Mouse (Mus musculus): Measurements from ENCODE around the gene Il17a. TPM values are rescaled to one million over a fixed set of nuclear protein-coding genes. Genes with fewer than 3 reads are reported as not detected.

Gene Il17a
- polyA plus RNA-seq (2016; fragmentation: Nextera tagmentation; extraction: Ambion mirVana): not detected in 2 replicates

- ATAC-seq: no peak
- WGBS (ENCODE audit: insufficient replicate concordance): 85% methylated on average over 10 of the region's 10 CpGs
- Histone ChIP-seq H3K27me3 (replicated peaks) (no peaks in the 10 kb centered on the region), H3K4me2 (no peak within 1 kb of the TSS), H3K9me3 (replicated peaks) (no peaks in the 10 kb centered on the region), H3K27ac (no peak within 1 kb of the TSS), H3K4me3 (no peak within 1 kb of the TSS), H3K36me3 (no peaks in the 10 kb centered on the region), H3K4me1 (no peaks in the 10 kb centered on the region), H3K9ac (no peak within 1 kb of the TSS)
These were observed at the start of gene Il17a for GRCm38 (mm10) chr1:20730903-20731302. Il17a (plus strand) TSS chr1:20730905.

DNA sequence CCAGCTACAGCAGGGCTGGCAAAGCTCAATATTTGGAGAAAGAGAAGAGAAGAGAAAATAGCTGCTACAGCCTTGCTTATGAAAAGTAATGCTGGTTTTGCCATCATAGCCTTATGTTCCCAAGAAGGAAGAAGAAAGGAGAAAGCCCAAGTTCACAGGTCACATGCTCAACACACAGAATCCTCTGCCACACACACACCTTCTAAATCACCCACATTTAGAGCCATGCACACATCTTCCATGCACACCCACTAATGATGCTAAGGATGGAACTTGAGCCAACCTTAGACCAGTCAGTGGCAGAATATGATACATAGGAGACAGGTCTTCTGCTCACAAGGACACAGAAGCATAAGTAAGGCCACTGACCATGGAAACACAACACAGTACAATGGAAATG lies 47.9 kb upstream of the Il17a start:
- Histone ChIP-seq H3K9ac (no peak overlapping the region), H3K4me3 (no peak overlapping the region), H3K9me3 (replicated peaks) (no peaks in the 10 kb centered on the region), H3K4me2 (no peak overlapping the region), H3K27me3 (replicated peaks) (no peaks in the 10 kb centered on the region), H3K27ac (no peak overlapping the region), H3K4me1 (no peaks in the 10 kb centered on the region), H3K36me3 (no peaks in the 10 kb centered on the region)
- ATAC-seq: no peak

GRCm38 (mm10) chr1:20683386-20683785 lies 47.3 kb upstream of the Il17a start:
- WGBS (ENCODE audit: insufficient replicate concordance): 75% methylated on average over 5 of the region's 5 CpGs
- H3K36me3 ChIP-seq: no peaks in the 10 kb centered on the region

DNA sequence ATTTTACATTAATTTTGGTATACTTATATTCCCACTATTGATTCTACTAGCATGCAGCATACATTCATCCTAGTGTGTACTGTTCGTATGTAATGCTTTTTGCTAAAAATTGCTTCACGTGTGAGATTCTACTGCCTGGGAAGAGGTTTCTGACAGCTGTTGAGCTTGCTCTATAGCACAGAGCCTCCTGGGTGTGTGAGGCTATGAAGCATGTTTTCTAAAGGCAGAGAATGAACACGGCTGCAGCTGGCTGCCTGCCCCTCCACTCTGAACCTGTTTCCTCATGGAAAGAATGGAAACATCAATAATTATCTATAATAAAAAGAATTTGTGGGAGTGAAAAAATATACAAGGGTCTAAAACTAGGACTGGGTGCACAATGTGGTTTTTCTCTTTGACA lies 46.9 kb upstream of the Il17a start:
- 67% methylated on average over 3 of the region's 3 CpGs for WGBS (ENCODE audit: insufficient replicate concordance)
- no peak overlapping the region for H3K4me2 ChIP-seq
- no peak overlapping the region for H3K4me3 ChIP-seq
- H3K27me3 ChIP-seq (replicated peaks): no peaks in the 10 kb centered on the region
- H3K36me3 ChIP-seq: no peaks in the 10 kb centered on the region
- no peak overlapping the region for H3K27ac ChIP-seq
- H3K9me3 ChIP-seq (replicated peaks): no peaks in the 10 kb centered on the region
- no peak for ATAC-seq
- H3K4me1 ChIP-seq: no peaks in the 10 kb centered on the region
- no peak overlapping the region for H3K9ac ChIP-seq

More at GRCm38 (mm10) chr1:20683386-20683785, 47.3 kb upstream of the Il17a start:
- no peak overlapping the region for H3K9ac ChIP-seq
- H3K9me3 ChIP-seq (replicated peaks): no peaks in the 10 kb centered on the region
- ATAC-seq: no peak
- no peak overlapping the region for H3K4me3 ChIP-seq
- H3K4me1 ChIP-seq: no peaks in the 10 kb centered on the region
- no peaks in the 10 kb centered on the region for H3K27me3 ChIP-seq (replicated peaks)
- no peak overlapping the region for H3K4me2 ChIP-seq
- H3K27ac ChIP-seq: no peak overlapping the region

GRCm38 (mm10) chr1:20684403-20684802 lies 46.3 kb upstream of the Il17a start:
- no peak overlapping the region for H3K9ac ChIP-seq
- no peaks in the 10 kb centered on the region for H3K4me1 ChIP-seq
- H3K27me3 ChIP-seq (replicated peaks): no peaks in the 10 kb centered on the region
- H3K36me3 ChIP-seq: no peaks in the 10 kb centered on the region
- 58% methylated on average over 3 of the region's 3 CpGs for WGBS (ENCODE audit: insufficient replicate concordance)
- H3K4me2 ChIP-seq: no peak overlapping the region
- ATAC-seq: no peak
- H3K4me3 ChIP-seq: no peak overlapping the region
- H3K9me3 ChIP-seq (replicated peaks): no peaks in the 10 kb centered on the region
- no peak overlapping the region for H3K27ac ChIP-seq

- H3K4me3 ChIP-seq: no peak overlapping the region
- no peak for ATAC-seq
- no peaks in the 10 kb centered on the region for H3K36me3 ChIP-seq
- H3K4me1 ChIP-seq: no peaks in the 10 kb centered on the region
- 60% methylated on average over 2 of the region's 2 CpGs for WGBS (ENCODE audit: insufficient replicate concordance)
- H3K27ac ChIP-seq: no peak overlapping the region
- no peak overlapping the region for H3K9ac ChIP-seq
- no peak overlapping the region for H3K4me2 ChIP-seq
- H3K27me3 ChIP-seq (replicated peaks): no peaks in the 10 kb centered on the region
- H3K9me3 ChIP-seq (replicated peaks): no peaks in the 10 kb centered on the region
These were observed 45.3 kb upstream of the Il17a start for GRCm38 (mm10) chr1:20685393-20685792.

- Histone ChIP-seq H3K36me3 (no peaks in the 10 kb centered on the region), H3K27me3 (replicated peaks) (no peaks in the 10 kb centered on the region), H3K27ac (no peak overlapping the region), H3K4me3 (no peak overlapping the region), H3K4me1 (no peaks in the 10 kb centered on the region), H3K9me3 (replicated peaks) (no peaks in the 10 kb centered on the region), H3K4me2 (no peak overlapping the region), H3K9ac (no peak overlapping the region)
- 72% methylated on average over 4 of the region's 4 CpGs for WGBS (ENCODE audit: insufficient replicate concordance)
- no peak for ATAC-seq
These were observed 44.8 kb upstream of the Il17a start for GRCm38 (mm10) chr1:20685907-20686306.

DNA sequence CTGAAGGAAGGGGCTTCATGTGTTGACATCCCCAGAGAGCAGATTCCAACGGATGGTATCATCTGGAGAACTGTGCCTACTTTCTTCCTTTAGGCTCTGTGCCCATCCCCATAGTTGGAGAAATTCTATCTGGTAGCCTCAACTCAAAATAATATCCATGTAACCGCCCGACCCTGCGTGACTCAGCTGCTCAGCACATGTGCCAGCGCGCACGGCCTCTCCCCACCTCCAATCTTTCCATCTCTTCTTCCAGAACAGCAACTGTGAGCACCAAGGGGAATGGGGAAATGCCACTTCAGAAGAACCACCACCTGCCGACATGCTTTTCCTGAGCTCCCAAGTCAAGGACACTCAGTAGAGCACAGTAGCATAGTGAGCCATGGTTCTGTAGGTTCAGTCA lies 39.4 kb upstream of the Il17a start:
- Histone ChIP-seq H3K4me3 (no peak overlapping the region), H3K4me1 (no peaks in the 10 kb centered on the region), H3K27ac (no peak overlapping the region), H3K27me3 (replicated peaks) (no peaks in the 10 kb centered on the region), H3K4me2 (no peak overlapping the region), H3K9me3 (replicated peaks) (no peaks in the 10 kb centered on the region), H3K36me3 (no peaks in the 10 kb centered on the region), H3K9ac (no peak overlapping the region)
- WGBS (ENCODE audit: insufficient replicate concordance): 79% methylated on average over 8 of the region's 8 CpGs
- ATAC-seq: no peak

DNA sequence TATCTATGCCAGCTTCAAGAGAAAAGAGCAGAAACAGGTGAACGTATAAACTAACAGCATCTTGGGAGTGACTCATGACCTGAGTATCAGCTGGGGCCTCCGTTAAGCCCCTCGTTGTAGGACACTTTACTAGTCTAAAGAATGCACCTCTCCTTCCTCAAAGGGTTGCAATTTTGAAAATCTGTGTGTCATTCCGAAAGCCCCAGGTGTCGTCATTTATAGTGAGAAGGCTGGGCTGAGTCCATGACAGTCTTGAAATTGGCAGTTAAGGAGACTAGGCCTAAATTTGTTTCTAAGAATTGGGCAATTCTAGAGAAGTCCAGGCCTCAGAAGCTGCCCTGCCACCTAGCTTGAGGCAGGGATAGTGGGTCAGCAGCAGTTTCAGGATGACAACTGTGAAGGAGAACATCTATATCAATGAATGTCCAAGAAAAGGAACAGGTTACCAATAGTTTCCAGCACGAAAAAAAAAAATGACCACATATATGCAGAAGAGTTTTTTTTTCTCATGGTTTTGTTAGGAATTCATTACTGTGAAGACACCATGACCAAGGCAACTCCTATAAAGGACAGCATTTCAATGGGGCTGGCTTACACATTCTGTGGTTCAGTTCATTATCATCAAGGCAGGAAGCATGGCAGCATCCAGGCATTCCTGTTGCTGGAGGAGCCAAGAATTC lies 36.9 kb upstream of the Il17a start:
- H3K4me1 ChIP-seq: no peaks in the 10 kb centered on the region
- no peaks in the 10 kb centered on the region for H3K9me3 ChIP-seq (replicated peaks)
- ATAC-seq: no peak
- no peaks in the 10 kb centered on the region for H3K27me3 ChIP-seq (replicated peaks)
- no peaks in the 10 kb centered on the region for H3K36me3 ChIP-seq
- H3K9ac ChIP-seq: no peak overlapping the region
- 66% methylated on average over 6 of the region's 6 CpGs for WGBS (ENCODE audit: insufficient replicate concordance)
- no peak overlapping the region for H3K4me3 ChIP-seq
- H3K4me2 ChIP-seq: no peak overlapping the region
- no peak overlapping the region for H3K27ac ChIP-seq

DNA sequence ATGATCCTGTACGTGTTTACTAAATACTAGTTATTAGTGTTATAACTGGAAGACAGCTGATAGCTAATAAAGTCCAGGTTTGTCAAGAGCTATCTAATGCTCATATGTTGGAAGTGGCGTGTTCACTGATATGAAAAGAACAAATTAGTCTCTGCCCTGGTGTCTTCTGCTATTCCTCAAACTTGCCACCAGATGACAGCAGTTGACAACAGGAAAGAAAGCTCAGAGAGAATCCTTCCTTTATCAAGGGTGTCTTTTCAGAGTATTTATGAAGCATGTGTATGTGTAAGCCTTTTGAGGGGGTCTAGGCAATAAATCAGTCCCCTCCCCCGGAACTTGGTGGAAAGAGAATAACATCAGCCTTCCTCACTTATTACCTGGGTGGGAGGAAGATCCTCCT lies 30.7 kb upstream of the Il17a start:
- Histone ChIP-seq H3K36me3 (no peaks in the 10 kb centered on the region), H3K9me3 (replicated peaks) (0 out of 2 replicates have a peak, but pooled peaks cover 2% of the 10 kb centered on the region), H3K27me3 (replicated peaks) (no peaks in the 10 kb centered on the region), H3K27ac (no peak overlapping the region), H3K4me1 (no peaks in the 10 kb centered on the region), H3K4me3 (no peak overlapping the region), H3K9ac (no peak overlapping the region), H3K4me2 (no peak overlapping the region)
- WGBS (ENCODE audit: insufficient replicate concordance): 45% methylated on average over 3 of the region's 3 CpGs
- ATAC-seq: no peak

- Histone ChIP-seq H3K4me3 (no peak overlapping the region), H3K27ac (no peak overlapping the region), H3K36me3 (no peaks in the 10 kb centered on the region), H3K9ac (no peak overlapping the region), H3K4me2 (no peak overlapping the region), H3K9me3 (replicated peaks) (no peaks in the 10 kb centered on the region), H3K27me3 (replicated peaks) (no peaks in the 10 kb centered on the region), H3K4me1 (no peaks in the 10 kb centered on the region)
- ATAC-seq: no peak
- WGBS (ENCODE audit: insufficient replicate concordance): 57% methylated on average over 4 of the region's 4 CpGs
These were observed 5.9 kb downstream of the Il17a start for GRCm38 (mm10) chr1:20736572-20736971.

- no peak for ATAC-seq
- Histone ChIP-seq H3K4me3 (no peak overlapping the region), H3K27me3 (replicated peaks) (no peaks in the 10 kb centered on the region), H3K27ac (no peak overlapping the region), H3K9me3 (replicated peaks) (no peaks in the 10 kb centered on the region), H3K4me1 (no peaks in the 10 kb centered on the region), H3K9ac (no peak overlapping the region), H3K4me2 (no peak overlapping the region), H3K36me3 (no peaks in the 10 kb centered on the region)
- WGBS (ENCODE audit: insufficient replicate concordance): 64% methylated on average over 2 of the region's 2 CpGs
These were observed 7.8 kb downstream of the Il17a start for GRCm38 (mm10) chr1:20738483-20738882.

GRCm38 (mm10) chr1:20740496-20740998 lies 9.8 kb downstream of the Il17a start:
- no peak overlapping the region for H3K27ac ChIP-seq
- no peaks in the 10 kb centered on the region for H3K4me1 ChIP-seq
- no peaks in the 10 kb centered on the region; the same call in 1 of the 2 replicates for H3K27me3 ChIP-seq (replicated peaks)
- H3K36me3 ChIP-seq: no peaks in the 10 kb centered on the region
- H3K9ac ChIP-seq: no peak overlapping the region
- H3K4me3 ChIP-seq: no peak overlapping the region
- no peaks in the 10 kb centered on the region for H3K9me3 ChIP-seq (replicated peaks)
- 53% methylated on average over 3 of the region's 3 CpGs for WGBS (ENCODE audit: insufficient replicate concordance)
- H3K4me2 ChIP-seq: no peak overlapping the region
- ATAC-seq: no peak

All from liver, embryonic 12.5 days (tissue).